Mouse (Mus musculus) lung, postnatal 36 days (tissue): ENCODE results near the gene Pak2.

ENCODE experiments used
- DNase-seq: peaks from one replicate; pipeline ENCODE4 v3.0.0; 2022; ENCODE audit warnings: mixed read lengths

Pak2 gene

DNA sequence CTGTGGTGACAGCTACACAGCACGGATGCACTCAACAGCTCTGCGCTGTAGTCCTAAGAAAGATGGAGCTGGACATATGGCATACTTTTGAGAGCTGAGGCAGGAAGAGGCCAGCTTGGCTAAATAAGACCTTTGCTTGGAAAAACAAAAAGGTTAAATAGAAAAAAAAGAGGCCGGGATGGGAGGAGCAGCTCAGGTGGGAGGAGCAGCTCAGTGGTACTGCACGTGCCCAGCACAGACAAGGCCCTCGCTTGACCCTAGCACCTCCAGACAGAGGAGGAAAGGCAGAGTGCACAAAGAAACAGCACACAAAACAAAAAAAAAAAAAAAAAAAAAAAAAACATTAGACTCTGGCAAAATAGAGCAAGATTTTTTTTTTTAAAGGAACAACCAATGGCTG is 82.8 kb downstream of the Pak2 start:
- DNase-seq, result no peak

DNA sequence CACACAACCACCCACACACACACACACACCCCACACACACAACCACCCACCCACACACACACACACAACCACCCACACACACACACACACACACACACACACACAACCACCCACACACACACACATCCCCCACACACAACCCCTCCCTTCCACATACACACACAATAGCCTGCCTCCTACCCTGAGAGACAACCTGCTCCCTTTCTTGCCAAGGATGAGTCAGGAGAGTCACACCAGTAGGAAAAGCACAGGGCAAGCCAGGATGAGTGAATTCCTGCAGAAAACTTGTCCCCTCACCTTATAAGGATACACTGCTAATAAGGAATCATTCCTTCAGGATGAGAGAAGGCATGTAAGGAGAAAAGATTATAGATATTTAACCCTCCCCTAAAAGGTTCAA is 85.2 kb downstream of the Pak2 start:
- DNase-seq, result no peak

DNA sequence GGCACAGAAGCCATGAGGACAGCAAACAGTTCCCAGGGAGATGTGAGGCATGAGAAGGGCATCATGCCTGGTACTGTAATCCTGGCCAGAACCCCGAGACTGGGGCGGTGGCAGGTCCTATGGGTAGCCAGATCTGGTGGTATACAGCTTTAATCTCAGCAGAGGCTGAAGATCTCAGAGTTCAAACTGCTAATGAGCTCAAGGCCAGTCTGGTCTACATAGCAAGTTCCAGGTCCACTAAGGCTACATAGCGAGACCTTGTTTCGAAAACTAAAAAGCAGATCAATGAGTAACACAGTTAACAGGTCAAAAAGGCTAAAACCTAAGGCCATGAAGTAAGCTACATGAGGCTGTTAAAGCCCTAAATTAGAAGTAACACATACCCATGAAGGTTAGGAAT is 85.9 kb downstream of the Pak2 start:
- DNase-seq, result no peak

DNA sequence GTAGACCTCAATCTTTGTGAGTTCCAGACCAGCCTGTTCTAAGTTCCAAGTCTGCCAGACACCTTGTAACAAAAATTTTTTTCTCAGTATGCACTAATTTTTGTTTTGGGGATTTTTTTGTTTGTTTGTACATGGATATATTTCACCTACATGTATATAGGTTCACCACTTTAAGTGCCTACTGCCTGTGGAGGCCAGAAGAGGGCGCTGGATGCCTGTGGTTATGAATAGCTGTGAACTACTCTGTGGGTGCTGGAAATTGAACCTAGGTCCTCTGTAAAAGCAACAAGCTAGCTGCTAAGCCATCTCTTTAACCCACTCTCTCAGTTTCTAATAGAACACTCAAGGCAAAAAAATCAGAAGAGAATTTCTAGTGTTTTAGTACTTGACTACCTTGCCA is 87.1 kb downstream of the Pak2 start:
- DNase-seq, result no peak

DNA sequence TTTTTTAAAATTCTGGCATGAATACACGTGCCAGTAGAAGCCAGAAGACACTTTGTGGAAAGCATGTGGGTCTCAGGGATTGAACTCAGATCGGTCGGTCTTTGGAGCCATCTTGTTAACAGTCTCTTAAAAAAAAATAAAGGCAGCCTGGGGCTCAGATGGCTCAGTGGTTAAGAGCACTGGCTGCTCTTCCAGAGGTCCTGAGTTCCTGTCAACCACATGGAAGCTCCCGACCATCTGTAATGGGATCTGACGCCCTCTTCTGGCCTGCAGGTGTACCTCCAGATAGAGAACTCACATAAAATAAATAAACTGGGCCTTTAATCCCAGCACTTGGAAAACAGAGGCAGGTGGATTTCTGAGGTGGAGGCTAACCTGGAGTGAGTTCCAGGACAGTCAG is 98.2 kb downstream of the Pak2 start:
- no peak for DNase-seq

DNA sequence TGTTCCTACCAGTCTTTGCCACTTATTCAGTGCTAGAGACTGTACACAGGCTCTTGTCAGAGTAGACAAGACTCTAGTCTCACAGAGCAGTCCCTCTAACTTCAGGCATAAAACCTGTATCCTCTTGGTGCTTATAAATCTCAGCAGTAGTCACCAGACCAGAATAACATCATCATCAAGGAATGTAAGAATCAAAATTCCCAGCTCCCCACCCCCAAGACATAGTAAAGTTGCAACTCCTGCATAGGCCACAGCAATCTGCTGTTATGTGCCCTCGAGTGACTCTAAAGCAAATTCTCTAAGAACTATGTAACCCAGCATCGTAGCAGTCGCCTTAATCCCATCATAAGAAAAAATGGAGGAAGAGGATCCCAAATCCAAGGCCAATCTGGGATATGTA is 99.6 kb downstream of the Pak2 start:
- no peak for DNase-seq

DNA sequence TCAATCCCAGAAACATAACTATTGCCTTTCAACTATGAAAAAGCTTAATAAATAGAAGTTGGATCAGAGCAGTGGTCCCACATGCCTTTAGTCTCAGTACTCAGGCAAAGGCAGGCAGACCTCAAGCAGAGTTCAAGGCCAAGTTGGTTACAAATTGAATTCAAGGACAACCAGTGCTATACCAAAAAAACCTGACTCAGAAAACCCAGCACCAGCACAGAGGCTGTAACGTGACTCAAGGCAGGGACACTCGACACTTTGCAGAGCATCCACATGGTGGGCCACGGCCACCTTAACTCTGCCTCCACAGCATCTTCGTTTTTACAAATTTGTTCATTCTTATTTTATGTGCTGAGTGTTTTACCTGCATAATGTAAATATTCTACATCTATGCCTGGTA is 103.9 kb downstream of the Pak2 start:
- no peak for DNase-seq
